Mouse (Mus musculus) mesoderm, embryonic 11.5 days (tissue): ENCODE measurements at regions not wholly inside any gene's neighbourhood (a gene's known extent, or its start where the extent isn't known, plus 50 kb on each side); places are given as distances from the start of the nearest gene placed in this dataset.
"Not testable (repeated sequence)": the region's sequence is repeated elsewhere in the genome, so short reads cannot be mapped to it uniquely, and the experiment has no call there.

ENCODE experiments used
- DNase-seq: peaks from one replicate; pipeline ENCODE4 v3.0.0-alpha.2; 2012; ENCODE audit warnings: low read depth, low spot score

GRCm38 (mm10) chr3:8005684-8006083 lies 1385.4 kb upstream of the 1700008P02Rik start:
- DNase-seq = not testable (repeated sequence)

GRCm38 (mm10) chr3:8004271-8004670 lies 1384.0 kb upstream of the 1700008P02Rik start:
- no peak for DNase-seq

- no peak for DNase-seq
Measured at GRCm38 (mm10) chr3:8001027-8001426, 1380.8 kb upstream of the 1700008P02Rik start.

- no peak for DNase-seq
Measured at GRCm38 (mm10) chr3:7992322-7992721, 1372.1 kb upstream of the 1700008P02Rik start.

DNA sequence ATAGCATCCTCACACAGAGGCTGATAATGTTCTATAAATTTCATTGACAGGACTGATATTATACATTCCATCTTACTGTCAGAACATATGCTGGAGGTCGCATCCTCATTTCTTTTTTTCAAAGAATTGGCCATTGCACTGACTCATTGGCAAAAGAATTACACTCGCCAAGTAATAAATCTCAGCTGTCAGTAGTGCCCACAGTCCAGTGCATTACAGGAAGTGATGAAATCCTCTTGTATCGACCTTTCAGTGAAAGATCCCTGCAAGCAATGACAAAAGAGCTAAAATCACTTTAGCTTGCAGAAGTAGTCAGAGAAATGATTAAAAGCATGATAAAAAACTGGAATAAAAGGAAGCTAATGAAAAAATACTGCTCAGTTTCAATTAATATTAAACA lies 1353.0 kb upstream of the 1700008P02Rik start:
- DNase-seq = peak; percentile 6

DNA sequence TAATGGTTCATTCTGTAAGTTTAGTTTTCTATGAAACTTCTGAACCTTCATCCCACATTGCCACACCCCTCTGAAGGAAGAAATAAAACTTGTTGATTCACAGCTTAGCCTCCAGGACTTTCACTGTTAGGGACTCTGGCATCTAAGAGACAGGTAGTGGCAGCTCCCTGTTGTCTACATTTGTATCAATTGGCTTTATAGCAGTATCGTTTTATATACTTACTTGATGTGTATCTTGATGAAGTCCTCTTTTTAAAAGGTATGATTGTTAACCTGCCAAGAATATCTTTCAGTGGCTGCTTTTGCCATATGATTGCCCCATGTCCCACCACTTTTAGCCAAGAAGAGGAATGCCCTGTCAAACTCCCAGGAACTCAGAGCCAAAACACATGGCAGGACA lies 1333.7 kb upstream of the 1700008P02Rik start:
- no peak for DNase-seq

- DNase-seq = peak; percentile 21
Measured at GRCm38 (mm10) chr3:7943646-7944381, 1323.6 kb upstream of the 1700008P02Rik start.
